Mouse (Mus musculus): ENCODE data around the gene C77080.

Gene C77080

DNA sequence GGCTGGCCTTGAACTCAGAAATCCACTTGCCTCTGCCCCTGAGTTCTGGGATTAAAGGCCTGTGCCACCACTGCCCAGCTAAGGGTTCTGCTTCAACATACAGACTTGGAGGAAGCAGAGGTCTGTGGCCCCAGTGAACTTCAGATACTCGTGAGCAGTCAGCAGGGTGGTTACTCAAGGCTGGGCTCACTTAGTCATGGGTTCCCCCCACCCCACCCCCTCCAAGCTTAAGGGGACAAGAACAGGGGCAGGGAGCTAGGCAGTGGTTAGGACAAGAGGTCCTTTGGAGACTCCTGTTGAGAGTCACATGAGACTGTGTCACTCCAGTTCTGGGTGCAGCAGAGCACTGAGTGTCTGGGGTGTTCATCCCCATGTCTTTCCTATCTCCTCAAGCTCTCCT is 7.5 kb upstream of the C77080 start:
- no peak for DNase-seq (ENCODE audit: low read depth, low spot score)

DNA sequence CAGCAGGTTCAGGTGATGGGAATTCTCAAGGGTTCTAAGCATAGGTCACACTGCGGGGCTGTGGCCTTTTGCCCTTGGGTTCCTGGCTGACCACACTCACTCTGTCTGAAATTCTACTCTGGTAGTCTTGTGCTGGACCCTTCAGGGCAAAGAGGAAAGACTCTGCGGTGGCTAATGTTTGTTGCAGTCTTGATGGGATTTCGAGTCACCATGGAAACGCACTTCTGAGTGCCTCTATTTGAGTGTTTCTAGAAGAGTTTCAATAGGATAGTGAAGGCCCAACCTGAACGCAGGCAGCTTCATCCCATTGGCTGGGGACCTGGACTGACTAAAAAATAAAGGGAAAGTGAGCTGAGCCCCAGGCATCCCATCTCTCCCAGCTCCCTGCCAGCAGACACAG is 5.6 kb upstream of the C77080 start:
- DNase-seq (ENCODE audit: low read depth, low spot score), result no peak

- DNase-seq (ENCODE audit: low read depth, low spot score), result no peak
These were observed 5.0 kb upstream of the C77080 start for GRCm38 (mm10) chr4:129266191-129266590.

GRCm38 (mm10) chr4:129263225-129264021 is 2.2 kb upstream of the C77080 start:
- peak; percentile 69 for DNase-seq (ENCODE audit: low read depth, low spot score)

GRCm38 (mm10) chr4:129260678-129261077 is 526 bp downstream of the C77080 start:
- no peak for DNase-seq (ENCODE audit: low read depth, low spot score)

DNA sequence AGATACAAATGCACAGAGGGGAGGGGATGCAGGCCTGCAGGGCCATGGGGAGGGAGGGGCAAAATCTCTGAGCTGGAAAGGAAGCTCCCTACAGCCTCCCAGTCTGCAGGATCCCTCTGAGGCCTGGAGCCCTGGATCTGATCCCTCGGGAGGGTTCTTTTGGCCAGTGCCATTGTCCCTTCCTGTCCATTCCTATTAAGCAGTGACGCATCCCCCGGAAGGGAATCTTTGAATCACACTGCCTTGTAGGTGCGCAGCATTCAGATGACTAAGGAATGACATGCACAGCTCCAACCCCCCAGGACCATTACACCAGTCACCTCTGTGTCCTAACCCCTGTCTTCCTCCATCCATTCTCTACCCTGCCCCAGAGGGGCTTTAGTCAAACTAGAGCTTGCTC is 2.1 kb downstream of the C77080 start:
- DNase-seq (ENCODE audit: low read depth, low spot score), result no peak

DNA sequence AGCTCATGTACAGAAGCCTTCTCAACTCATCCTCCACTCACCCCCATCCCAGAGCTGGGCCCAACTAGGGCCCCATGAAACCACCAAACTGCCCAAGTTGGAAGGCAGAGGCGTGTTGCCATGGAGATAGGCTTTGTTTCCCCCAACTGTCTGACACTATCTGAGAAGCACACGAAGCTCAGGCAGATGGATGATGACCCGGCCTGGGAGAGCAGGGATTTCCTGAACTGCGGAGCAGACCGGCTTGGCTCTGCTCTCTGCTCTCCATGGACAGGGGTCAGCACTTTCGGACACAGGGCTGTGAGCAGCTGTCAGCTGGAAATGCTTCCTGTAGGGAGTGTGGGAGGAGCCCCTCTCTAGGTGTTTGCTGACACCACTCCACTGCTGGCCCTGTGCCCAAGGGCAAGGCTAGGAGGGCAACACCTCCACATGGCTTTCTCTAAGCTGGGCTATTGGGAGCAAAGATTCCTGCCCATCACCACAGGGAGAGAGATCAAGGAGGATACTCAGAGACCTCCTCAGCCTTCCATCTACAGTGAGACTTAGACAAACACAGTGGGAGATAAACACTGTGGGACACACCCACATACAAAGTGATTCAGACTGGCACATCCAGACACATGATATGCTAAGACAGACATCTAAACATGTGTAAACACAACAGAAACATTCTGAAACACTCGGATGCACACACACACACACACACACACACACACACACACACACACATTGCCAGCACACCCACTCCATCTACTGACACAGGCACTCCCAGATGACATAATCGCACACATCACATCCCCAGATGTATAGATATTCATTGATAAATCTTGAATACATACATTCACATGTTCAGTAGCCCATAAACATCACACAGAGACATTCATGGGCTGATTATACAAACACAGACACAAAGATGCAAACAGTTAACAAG is 4.5 kb downstream of the C77080 start:
- DNase-seq (ENCODE audit: low read depth, low spot score), result no peak

DNA sequence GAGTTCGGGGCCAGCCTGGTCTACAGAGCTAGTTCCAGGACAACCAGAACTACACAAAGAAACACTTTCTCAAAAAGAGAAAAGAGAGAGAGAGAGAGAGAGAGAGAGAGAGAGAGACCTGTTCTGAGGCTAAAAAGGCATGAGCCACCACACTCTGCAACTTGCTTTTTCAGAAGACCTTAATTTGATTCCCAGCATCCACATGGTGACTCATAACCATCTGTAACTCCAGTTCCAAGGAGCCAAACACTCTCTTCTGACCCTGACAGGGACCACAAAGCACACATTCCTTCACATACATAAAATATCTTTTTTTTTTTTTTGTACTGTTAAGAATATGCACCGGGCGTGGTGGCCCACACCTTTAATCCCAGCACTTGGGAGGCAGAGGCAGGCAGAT is 6.6 kb downstream of the C77080 start:
- DNase-seq (ENCODE audit: low read depth, low spot score), result no peak

GRCm38 (mm10) chr4:129252492-129252891 is 8.7 kb downstream of the C77080 start:
- no peak for DNase-seq (ENCODE audit: low read depth, low spot score)

- DNase-seq (ENCODE audit: low read depth, low spot score), result no peak
These were observed 9.6 kb downstream of the C77080 start for GRCm38 (mm10) chr4:129251482-129252125.

- DNase-seq (ENCODE audit: low read depth, low spot score), result no peak
These were observed 10.3 kb downstream of the C77080 start for GRCm38 (mm10) chr4:129250759-129251481.

GRCm38 (mm10) chr4:129249288-129249687 is 11.9 kb downstream of the C77080 start:
- DNase-seq (ENCODE audit: low read depth, low spot score), result no peak

GRCm38 (mm10) chr4:129248243-129248767 is 12.9 kb downstream of the C77080 start:
- DNase-seq (ENCODE audit: low read depth, low spot score), result no peak

GRCm38 (mm10) chr4:129247381-129248242 is 13.6 kb downstream of the C77080 start:
- DNase-seq (ENCODE audit: low read depth, low spot score), result no peak

DNA sequence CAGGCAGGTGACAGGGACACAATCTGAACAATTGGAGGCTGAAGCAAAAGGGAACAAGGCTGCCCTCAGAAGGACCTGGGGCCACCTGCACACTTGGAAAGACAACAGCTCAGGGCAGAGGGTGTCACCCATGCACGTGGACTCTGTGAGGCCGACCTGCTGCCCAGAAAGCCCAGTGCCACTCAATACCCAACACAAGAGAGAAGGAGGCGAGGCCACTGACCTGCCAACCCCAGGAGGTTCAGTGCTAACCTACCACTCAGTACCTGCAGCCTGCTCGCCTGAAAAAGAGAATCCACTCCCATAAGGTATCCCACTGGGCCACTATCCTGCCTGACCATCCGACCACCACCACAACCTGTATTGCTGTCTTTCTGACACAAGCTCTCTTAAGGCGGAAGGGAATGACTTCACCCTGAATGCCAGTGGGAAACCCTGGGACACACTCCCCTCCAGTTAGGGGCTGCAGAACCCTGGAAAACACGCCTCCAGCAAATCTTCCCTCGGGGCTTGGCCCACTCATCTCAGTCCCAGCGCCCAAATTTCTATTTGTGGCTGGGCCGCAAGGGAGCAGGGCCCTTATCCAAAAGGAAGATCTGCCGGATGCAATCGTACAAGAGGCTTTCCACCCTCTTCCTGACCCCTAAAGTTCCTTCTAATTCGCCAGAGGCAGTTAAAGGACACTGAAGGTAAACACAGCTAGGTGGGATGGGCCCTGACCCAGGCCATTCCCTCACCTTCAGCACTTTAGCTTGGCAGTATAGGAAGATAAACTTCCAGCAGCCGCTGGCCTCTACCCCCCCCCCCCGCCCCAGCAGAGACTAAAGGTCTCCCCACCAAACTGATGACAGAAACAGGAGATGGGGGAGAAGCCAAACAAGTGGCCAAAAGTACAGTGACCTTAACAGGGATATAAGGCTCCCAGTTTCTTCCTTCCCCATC is 14.6 kb downstream of the C77080 start:
- DNase-seq (ENCODE audit: low read depth, low spot score), result no peak

- no peak for DNase-seq (ENCODE audit: low read depth, low spot score)
These were observed 16.4 kb downstream of the C77080 start for GRCm38 (mm10) chr4:129244802-129245201.

GRCm38 (mm10) chr4:129242761-129243160 is 18.4 kb downstream of the C77080 start:
- no peak for DNase-seq (ENCODE audit: low read depth, low spot score)

DNA sequence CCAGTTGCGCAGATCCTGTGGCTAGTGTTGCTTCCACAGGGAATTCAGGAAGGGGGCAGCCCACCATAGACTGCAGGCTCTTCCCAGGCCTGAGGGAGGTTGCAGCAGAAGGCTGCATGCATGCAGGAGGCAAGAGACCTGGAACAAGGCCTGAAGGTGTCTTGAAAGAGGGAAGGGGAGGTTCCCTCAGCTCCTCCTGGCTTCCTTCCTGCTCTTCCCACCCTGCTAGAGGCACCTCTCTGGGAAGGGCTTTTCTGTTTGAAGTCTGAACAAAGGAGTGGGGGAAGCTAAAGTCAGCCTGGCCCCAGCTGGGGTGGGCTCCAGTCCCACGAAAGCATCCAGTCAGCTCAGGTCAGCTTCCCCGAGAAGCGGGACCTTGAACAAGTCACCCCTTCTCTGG is 18.9 kb downstream of the C77080 start:
- DNase-seq (ENCODE audit: low read depth, low spot score), result no peak

GRCm38 (mm10) chr4:129241898-129242297 is 19.3 kb downstream of the C77080 start:
- no peak for DNase-seq (ENCODE audit: low read depth, low spot score)

Measured in telencephalon, adult 2 months (tissue).